Mouse (Mus musculus) left cerebral cortex, adult 8-10 months (tissue): Measurements from ENCODE around the gene Hace1. TPM values are rescaled to one million over a fixed set of nuclear protein-coding genes. Genes with fewer than 3 reads are reported as not detected.
"Not testable (repeated sequence)": the region's sequence is repeated elsewhere in the genome, so short reads cannot be mapped to it uniquely, and the experiment has no call there.

ENCODE experiments used
- DNase-seq, 2 experiments: peaks; one replicate each; pipeline ENCODE4 v3.0.0; 2022; ENCODE audit warnings: low spot score in 2 of 2
- total RNA-seq, 4 experiments: library from RNA; stranded (reverse); gene quantifications; 2 replicates each; pipeline ENCODE4 v1.2.4; 2022

Gene Hace1
- total RNA-seq = 10 to 100 TPM; 48.5 to 56.2 (median 54.4) TPM

DNA sequence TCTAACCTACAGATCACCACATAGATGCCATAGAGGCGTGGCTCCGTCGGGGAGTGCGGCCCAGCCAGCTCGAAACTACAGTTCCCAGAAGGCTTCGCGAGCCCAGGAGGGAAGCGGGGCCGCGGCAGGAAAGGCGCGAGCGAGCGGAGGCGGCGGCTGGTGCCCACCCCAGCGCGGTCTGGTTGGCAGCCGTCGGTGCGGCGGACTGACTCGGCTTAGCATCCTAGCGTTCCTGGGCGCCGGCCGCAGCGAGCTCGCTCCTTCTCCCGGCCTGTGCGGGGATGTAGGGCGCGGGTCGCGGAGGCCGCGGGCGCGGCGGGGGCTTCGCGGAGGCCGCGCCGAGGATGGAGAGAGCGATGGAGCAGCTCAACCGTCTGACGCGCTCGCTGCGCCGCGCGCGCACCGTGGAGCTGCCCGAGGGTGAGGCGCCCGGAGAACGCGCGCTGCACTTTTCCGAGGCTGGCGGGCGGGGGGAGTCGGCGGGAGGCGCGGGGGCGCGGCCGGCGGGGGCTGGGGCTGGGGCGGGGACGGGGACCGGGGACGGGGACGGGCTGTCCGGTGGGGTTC is at the start of gene Hace1:
Hace1 (plus strand) TSS at position 99 of the 567 bp plus-strand sequence.
- DNase-seq = peak; percentile 64 to 86

GRCm38 (mm10) chr10:45537334-45537733 is 40.3 kb upstream of the Hace1 start:
- DNase-seq = not testable (repeated sequence)

GRCm38 (mm10) chr10:45542726-45543125 is 34.9 kb upstream of the Hace1 start:
- DNase-seq = no peak

DNA sequence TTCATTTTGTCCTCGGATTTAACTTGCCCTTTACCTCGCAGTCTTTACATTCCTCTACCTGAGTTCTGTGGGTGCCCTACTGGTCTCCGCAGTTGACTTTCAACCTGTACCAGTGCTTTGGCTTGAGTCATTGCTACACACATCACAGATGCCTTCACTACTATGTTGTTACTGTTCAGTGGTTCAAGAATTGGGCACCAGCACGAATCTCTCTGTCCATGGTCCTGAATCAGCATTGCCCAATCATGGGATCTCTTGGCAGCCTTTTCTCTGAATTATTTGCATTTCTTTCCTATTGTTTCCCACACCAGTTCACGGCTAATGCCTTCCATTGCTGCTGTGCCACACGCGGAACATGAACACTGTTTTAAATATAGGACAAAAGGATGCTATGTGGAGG is 30.8 kb upstream of the Hace1 start:
- DNase-seq = no peak

- DNase-seq = peak; percentile 37 to 75
Measured at GRCm38 (mm10) chr10:45578298-45578821, 731 bp downstream of the Hace1 start.

DNA sequence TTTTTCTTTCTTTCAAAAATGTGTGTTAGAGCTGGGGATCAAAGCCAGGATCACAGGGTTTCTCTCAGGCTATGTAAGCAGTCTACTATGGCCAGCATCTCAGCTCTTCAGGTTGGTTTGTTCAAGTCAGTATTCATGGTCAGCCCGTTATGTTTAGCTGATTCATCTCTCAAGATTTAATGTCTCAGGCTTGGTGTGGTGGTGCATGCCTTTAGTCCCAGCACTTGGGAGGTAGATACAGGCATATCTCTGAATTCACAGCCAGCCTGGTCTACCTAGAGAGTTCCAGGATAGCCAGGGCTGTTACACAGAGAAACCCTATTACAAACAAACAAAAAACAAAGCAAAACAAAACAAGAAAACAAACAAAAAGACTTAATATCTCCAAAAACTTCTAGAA is 5.7 kb downstream of the Hace1 start:
- no peak for DNase-seq

GRCm38 (mm10) chr10:45583829-45584228 is 6.2 kb downstream of the Hace1 start:
- DNase-seq = no peak

DNA sequence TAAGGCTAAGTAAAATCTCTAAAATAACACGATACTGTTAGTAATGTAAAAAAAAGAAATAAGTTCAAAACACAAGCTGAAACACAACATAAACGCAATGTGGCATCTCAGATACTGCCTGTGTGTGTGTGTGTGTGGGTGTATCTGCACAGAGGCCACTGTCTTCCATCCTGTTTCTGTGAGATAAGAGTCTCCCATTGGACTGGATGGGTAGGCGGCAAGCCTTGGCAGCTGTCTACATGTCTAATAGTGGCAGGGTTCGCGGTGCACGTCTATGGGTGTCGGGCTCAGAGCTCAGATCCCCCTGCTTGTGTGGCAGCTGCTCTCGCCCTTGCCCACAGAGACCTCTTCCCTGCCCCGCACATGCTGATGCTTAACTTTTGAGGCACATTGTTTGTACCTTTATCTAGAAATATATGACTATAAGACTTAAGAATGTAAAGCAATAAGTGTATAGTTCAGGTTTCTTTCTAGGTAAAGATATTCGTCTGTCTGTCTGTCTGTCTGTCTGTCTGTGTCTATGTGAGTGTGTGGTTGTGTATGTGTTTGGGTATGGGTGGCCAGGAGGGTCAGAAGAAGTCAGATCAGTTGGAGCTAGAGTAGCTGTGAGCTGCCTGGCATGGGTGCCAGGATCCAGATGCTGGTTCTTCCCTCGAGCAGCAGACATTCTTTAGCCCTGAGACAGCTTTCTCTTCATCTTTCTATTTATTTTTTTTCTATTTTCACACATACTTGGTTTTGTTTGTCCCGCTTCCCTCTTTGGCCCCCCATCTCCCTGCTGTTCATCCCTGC is 6.9 kb downstream of the Hace1 start:
- DNase-seq = no peak

- no peak for DNase-seq
Measured at GRCm38 (mm10) chr10:45605853-45606252, 28.2 kb downstream of the Hace1 start.

- DNase-seq = no peak
Measured at GRCm38 (mm10) chr10:45610727-45611126, 33.1 kb downstream of the Hace1 start.

GRCm38 (mm10) chr10:45616012-45616411 is 38.4 kb downstream of the Hace1 start:
- DNase-seq = no peak

GRCm38 (mm10) chr10:45619039-45619438 is 41.4 kb downstream of the Hace1 start:
- DNase-seq = no peak

DNA sequence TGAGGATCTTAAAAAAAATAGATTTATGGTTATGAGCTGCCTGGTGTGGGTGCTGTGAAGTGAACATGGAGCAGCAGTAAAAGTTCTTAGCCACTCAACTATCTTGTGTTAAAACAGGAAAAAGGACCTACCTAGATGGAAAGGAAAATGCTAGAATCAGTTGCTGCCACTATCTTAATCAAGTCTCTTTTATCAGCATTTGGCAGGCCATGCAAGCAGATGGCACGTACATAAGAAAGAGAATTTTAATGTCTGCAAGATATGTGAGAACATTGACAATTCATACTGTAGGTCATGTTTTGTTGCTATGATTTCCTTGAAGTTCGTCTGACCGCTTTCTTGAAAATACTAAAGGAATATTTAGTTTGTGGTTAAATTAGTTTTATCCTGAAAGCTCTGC is 54.4 kb downstream of the Hace1 start:
- no peak for DNase-seq

DNA sequence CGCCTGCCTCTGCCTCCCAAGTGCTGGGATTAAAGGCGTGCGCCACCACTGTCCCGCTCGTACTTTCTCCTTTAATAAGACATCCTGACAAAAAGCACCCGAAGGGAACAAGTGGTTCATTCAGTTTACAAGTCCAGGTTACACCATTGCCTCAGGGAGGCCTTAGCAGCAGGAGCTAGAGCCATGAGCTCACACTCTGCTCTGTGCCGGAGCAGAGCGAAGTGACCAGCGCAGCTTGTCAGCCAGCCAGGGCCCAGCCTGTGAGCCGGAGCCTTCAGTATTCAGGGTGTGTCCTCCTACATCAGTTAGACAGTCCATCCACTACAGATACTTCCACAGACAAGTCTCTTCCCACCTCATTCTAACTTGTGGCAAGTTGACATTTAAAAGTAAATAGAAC is 55.0 kb downstream of the Hace1 start:
- no peak for DNase-seq

DNA sequence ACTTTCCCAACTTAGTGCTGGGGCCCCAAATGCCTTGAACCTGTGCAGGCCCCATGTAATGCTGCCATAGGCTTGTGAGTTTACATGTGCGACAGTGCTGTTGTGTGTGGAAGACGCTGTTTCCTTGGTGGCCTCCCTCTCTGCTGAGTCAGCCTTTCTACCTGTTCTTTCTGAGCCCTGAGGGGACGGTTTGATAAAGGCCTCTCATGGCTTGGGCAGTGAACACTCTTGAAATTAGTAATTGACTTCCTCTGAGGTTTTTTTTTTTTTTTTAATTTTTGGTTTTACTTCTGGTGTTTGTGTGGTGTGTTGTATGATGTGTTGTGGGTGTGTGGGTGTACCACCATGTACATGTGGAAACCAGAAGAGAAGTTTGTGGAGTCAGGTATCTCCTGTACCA is 57.6 kb downstream of the Hace1 start:
- DNase-seq = no peak

DNA sequence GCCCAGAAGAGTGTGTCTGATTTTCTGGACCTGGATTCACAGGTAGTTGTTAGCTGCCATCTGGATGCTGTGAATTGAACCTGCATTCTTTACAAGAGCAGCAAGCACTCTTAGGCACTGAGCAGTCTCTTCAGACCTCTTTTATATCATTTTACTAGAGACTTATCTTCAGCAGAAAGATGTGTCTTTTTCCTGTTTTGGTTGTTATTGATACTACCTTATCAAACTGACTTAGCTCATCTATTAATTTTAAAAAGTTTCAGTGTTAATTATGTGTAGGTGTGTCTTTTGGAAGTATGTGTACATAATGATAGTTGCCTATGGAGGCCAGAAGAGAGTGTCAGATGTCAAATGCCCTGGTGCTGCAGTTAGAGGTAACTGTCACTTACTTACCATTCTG is 62.1 kb downstream of the Hace1 start:
- no peak for DNase-seq

- DNase-seq = no peak
Measured at GRCm38 (mm10) chr10:45654026-45654425, 76.4 kb downstream of the Hace1 start.

GRCm38 (mm10) chr10:45662015-45662414 is 84.4 kb downstream of the Hace1 start:
- DNase-seq = no peak

GRCm38 (mm10) chr10:45668266-45668665 is 90.6 kb downstream of the Hace1 start:
- no peak for DNase-seq

DNA sequence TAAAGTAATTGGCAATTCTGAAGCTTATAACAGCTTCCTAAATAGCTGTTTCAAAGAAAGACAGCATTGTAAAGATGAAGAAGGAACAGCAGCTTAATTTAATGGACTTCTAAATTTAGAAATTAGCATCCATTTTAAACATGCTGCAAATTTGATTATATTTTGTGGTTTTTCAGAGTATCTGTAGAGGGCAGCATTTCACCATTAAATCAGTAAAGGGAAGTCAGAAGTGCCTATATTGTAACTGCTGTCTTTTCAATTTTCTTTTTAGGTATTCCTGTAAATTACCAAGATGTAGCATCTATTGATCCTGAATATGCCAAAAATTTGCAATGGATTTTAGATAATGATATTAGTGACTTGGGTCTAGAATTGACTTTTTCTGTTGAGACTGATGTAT is 99.2 kb downstream of the Hace1 start:
- no peak for DNase-seq

DNA sequence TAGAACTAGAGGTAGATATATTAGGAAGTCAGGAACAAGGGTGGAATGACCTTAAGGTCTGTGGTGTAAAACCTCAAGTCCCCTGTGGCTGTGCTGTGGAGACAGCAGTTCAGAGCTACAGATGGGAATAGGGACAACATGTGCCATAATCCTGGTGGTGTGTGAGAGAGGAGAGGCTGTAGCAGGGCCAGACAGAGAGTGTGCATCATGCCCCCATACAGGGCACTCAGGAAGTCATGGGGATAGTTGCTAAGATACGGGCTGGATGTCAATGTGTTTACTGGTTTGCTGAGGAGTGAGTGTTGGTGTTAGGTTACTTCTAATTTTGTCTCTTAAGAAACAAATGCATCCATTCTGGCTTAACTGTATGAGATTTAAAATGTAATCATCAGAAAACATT is 108.6 kb downstream of the Hace1 start:
- no peak for DNase-seq

DNA sequence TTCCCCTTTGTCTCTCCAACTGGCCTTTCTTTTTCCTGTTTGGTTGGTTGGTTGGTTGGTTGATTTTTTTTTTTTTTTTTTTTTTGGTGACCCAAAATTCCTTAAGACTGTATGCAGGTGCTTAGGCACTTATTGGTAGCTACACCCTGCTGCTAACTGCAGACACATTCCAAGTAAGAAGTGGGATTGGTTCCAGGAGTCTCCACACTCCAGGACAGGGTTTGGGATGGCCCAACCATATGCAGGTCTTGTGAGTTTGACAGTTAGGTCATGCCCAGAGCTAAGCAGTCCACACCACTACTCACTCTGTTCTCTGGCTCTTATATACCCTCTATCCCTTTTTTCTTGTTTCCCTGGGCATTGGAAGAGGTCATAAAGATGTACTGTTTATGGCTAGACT is 117.3 kb downstream of the Hace1 start:
- no peak for DNase-seq

DNA sequence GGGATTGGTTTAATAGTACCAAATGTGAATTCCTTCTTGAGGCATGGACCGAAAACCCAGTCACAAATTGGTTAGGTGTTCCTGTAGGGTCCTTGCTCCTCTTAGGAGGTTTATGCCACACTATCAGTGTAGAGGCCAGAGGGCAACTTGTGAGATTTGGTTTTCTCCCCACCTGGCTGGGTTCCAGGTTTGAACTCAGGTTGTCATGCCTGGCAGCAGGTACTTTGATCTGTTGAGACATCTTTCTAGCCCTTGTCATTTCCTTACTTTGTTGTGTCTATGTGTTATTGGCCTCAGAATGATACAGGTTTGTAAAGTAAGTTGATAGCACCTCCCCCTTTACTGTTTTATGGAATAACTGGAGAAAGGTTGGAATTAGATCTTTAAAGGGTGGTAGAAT is 117.9 kb downstream of the Hace1 start:
- no peak for DNase-seq
